Mouse (Mus musculus): ENCODE results near the gene Atad1. TPM values are rescaled to one million over a fixed set of nuclear protein-coding genes. Genes with fewer than 3 reads are reported as not detected.
"Not testable (repeated sequence)": the region's sequence is repeated elsewhere in the genome, so short reads cannot be mapped to it uniquely, and the experiment has no call there.

Gene Atad1
- 74.5 and 83.5 TPM in 2 replicates for total RNA-seq (2021)
- long read RNA-seq, transcript Atad1-203 (10 exons, 3,771 nt) = major isoform, 68 of 80 reads
- long read RNA-seq, partial matches to known transcripts = 6 of 80 reads
- long read RNA-seq, other reads (novel, unspliced or antisense) = 6 of 80 reads

DNA sequence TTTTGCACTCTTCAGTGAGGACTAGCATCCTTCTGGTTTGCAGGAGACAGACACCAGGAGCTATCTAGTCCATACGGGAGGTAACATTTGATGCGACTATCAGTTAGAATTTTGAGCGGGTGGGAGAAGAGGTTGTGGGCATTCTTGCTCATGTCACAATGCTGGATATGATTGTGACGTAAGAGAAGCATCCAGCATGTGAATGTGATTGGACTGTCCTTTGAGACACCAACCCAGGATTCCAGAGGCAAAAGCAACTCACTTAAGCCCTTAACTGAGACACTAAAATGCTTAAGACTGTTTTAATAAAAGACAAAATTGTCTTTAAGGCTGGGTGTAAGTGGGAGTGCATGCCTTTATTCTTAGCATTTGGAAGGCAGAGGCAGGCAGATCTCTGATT lies at the start of gene Atad1:
TSS of gene Atad1 (minus strand) at position 101 of the 400 bp plus-strand sequence.
- no peak for DNase-seq

DNA sequence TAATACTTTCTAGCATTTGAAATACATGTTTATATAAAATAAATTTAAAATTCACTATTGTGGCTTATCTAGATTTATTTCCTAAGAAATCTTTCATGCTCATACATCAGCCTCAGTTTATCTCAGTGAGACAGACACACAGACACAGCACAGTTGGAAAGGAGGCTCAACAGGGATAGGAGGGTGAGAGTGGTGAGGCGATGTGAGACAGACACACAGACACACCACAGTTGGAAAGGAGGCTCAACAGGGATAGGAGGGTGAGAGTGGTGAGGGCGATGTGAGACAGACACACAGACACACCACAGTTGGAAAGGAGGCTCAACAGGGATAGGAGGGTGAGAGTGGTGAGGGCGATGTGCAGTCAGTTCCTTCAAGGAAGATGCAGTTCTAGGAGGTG lies 48.4 kb upstream of the Atad1 start:
- DNase-seq = not testable (repeated sequence)

DNA sequence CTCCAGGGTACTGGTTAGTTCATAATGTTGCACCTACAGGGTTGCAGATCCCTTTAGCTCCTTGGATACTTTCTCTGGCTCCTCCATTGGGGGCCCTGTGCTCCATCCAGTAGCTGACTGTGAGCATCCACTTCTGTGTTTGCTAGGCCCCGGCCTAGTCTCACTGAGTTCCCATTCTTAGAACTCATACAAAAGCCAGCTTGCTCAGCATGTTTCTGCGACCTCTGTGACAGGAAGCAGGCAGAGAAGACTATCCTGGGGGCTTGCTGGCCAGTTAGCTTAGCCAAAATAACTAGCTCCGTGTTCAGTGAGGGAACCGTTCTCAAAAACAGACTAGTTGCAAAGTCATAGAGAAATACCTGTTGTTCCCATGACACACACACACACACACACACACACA lies 47.8 kb upstream of the Atad1 start:
- not testable (repeated sequence) for DNase-seq

DNA sequence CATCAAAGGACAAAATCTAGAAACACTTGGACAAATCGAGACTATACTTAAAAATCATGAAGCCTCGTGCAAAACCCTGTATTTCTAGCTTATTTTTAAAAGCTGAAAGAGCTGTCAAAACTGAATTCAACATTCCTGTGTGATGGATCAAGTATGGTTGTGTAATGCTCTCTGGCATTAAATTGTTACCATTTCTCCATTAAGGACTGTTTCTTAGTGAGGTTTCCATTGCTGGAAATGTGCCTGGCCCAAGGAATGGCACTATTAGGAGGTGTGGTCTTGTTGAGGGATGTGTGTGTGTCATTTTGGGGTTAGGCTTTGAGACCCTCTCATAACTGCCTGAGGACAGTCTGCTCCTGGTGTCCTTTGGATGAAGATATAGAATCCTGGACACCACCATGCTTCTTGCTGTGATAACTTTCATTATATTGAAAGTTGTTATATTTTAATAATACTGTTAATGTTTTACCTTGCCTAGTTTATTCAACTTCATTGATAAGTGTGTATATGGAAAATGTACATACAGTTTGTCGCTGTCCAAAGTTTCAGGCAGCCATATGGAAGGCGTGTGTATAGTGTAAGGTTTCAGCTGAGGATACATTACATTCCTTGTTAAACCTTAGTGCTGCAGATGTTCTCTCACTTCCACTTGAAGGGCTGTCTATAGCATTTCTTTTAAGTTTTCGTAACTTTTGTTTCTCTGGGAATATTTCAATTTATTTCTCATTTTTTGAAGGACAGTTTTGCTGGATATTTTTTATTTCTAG lies 41.9 kb upstream of the Atad1 start:
- DNase-seq = no peak

DNA sequence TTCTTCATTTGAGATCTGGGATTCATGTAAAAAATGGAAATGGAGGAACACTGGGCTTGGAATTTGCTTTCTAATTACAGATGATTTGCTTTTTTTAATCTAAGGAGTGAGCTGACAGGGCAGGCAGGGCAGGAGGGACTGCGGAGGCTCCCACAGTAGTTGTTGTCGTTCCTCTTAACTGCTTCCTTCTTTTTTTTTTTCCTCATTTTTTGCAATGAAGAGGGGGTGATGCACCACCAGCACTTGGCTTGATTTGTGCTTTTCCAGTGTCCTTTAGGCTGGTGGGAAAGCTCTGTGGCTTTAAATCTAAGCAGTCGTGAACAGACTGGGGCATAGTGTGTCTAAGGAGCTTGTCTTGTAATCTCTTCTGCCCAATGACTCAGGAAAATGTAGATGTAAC lies 39.5 kb upstream of the Atad1 start:
- DNase-seq = no peak

DNA sequence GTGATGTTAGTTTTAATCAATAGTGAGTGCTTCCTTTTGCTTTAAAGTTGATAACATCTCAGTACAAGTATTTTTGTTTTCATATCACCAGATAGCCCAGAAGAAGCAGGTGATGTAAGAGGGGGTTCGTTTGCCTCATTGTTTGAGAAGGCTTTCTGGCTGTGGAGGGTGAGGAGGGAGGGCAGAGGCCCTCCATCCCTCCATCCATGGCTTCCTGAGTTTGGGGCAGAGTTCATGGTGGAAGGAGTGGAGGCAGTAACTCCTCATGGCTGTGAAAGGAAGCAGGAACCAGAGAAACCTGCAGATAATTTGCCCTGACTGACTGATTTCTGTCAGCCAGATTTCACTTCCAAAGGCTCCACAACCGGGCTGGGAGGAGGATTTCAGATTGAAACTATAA lies 38.8 kb upstream of the Atad1 start:
- no peak for DNase-seq

DNA sequence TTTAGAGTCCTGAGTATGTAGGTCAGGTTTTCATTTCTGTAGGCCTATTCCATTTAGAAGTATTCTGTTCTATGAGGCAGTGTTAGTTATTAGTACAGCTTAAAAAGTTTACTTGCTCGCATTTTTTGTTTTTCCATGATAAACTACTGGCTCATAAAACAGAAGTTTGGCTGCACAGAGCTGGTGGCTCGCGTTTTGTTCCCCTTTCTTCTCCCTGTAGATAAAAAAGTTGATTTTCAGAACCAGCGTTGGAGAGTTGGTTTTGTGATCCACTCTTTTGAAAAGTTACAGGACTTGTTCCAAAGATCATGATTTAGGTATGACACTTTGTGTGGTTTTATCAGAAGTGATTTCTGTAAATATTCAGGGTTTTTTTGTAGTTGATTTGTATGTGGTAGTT lies 22.9 kb upstream of the Atad1 start:
- no peak for DNase-seq

DNA sequence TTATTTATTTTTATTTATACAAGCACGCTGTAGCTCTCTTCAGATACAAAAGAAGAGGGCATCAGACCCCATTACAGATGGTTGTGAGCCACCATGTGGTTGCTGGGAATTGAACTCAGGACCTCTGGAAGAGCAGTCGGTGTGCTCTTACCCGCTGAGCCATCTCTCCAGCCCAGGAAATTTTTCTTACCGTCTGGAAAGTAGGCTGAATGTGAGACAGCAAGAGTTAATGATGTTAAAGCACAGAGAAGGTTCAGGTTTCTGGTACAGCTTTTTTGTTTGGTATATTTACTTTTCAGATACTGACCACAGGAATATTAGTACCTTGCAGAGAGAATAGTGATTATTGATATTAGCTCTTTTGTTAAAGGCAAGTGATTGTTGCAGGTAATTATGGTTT lies 21.6 kb upstream of the Atad1 start:
- no peak for DNase-seq

DNA sequence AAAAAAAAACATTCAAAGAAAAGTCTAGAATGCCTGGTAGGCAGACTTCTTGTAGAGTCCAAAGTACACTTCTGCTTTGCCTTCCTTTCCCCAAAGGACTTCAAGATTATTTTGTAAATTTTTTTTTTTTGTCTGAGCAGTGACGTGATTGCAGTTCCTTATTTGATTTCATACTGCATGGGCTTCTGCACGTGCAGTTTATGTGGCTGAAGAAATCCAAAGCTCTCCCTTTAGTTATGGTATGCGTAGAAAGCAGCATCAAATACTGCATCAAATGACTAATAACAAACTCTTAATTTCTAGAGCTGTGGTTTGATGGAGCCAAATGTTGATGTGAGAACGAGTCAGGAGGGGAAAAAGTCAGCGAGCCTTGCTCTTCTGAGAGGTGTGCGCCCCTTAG lies 20.9 kb upstream of the Atad1 start:
- DNase-seq = no peak

DNA sequence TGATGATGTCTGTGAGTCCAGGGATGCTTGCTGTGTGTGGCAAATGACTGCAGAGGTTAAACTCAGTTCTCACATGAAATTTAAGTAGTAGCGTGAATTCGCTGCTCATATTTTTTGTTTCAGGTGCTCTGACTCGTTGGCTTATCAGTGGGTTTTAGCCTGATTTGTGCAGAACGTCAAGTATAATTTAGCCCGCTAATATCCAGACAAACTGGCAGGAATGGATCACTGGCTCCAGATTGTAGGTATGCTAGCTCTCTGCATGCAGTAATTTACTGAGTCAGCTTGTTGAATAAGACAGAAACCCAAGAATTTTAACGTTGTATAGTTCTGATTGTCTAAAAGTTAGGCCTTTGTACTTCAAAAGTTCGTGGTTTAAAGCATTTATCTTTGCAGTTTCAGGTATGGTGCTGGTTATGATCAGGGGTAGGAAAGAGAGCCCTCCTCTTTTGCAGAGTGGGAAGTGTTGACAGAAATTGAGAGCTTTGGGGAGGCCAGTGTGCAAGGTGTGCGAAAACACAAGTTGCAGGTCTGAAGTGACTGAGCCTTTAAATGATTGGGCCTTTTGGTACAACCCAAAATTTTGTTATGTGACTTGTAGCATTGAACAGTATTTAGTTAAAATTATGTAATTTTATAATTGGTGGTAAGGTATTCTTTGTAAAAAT lies 19.9 kb upstream of the Atad1 start:
- no peak for DNase-seq

DNA sequence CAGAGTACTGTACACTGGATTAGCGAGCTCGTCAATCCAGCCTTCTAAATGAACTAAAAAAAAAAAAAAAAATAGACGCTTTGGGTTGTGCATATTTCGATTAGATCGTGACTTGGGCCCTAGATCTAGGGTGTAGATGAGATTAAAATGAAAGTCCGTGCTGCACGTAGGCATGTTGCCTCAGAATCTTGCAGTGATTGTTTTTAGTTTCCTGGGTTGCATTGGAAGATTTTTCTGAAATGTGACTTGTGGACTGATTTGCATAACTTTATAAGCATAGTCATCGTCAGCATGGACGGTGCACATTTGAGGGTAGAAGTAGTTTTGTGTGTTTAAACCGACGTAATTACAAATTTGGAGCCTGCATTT lies 19.2 kb upstream of the Atad1 start:
- no peak for DNase-seq

DNA sequence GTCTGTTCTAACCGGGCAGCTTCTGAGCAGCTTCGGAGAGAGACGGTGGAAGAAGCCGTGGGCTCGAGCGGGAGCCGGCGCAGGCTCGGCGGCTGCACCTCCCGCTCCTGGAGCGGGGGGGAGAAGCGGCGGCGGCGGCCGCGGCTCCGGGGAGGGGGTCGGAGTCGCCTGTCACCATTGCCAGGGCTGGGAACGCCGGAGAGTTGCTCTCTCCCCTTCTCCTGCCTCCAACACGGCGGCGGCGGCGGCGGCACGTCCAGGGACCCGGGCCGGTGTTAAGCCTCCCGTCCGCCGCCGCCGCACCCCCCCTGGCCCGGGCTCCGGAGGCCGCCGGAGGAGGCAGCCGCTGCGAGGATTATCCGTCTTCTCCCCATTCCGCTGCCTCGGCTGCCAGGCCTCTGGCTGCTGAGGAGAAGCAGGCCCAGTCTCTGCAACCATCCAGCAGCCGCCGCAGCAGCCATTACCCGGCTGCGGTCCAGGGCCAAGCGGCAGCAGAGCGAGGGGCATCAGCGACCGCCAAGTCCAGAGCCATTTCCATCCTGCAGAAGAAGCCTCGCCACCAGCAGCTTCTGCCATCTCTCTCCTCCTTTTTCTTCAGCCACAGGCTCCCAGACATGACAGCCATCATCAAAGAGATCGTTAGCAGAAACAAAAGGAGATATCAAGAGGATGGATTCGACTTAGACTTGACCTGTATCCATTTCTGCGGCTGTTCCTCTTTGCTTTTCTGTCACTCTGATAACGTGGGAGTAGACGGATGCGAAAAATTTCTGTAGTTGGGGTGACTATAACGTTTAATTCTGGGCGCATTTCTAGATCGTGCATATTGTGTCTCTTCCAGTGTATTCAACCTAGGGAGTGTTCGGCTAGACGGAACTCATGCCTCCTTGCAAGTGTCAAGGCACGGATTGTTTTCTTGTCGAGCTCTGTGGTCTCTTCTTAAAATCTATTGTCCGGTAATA lies 18.5 kb upstream of the Atad1 start:
- DNase-seq = peak; percentile 68

DNA sequence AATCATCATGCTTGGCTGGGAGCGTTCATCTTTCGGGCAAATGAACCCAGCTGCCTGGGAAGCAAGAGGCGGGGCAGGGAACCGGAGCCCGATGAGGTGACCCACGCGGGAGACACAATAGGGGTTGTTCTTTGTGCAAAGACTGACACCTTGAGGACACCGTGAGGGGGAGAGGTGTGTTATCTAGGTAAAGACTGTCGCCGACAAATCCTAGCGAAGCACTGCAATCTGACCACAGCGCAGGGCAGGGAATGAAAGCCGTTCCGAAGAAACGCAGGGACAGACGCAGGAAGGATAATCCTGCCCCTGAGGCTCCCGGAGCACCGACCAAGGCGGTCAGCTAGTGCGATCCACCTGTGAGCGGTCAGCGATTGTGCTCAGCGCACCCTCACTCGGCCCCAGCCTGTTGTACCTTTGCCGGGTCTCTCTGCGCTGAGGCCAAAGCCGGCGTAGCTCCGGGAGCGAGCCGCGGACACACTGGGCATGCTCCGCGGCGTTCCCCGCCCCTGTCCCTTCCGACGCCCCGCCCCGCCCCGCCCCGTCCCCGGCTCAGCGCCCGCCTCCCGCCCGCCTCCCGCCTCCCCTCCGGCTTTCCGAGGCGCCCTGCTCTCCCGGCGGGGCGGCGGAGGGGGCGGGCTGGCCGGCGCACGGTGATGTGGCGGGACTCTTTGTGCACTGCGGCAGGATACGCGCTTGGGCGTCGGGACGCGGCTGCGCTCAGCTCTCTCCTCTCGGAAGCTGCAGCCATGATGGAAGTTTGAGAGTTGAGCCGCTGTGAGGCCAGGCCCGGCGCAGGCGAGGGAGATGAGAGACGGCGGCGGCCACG lies 17.5 kb upstream of the Atad1 start, which contains the start of gene Pten:
TSS of gene Pten (plus strand) at position 598 of the 826 bp plus-strand sequence.
- peak; percentile 96 for DNase-seq

DNA sequence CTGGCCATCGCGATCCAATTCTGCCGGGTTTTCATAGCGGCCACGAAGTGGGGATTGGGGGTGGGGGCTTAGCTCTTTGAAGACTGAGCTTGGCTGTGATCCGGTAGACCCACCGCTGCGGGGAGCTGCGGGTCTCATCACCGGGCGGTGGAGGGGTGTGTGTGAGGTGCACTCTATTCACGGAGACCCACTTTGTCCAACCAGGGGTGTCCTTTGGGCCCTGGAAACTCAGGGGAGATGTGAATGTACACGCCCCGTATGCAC lies 17.0 kb upstream of the Atad1 start:
- DNase-seq = no peak

DNA sequence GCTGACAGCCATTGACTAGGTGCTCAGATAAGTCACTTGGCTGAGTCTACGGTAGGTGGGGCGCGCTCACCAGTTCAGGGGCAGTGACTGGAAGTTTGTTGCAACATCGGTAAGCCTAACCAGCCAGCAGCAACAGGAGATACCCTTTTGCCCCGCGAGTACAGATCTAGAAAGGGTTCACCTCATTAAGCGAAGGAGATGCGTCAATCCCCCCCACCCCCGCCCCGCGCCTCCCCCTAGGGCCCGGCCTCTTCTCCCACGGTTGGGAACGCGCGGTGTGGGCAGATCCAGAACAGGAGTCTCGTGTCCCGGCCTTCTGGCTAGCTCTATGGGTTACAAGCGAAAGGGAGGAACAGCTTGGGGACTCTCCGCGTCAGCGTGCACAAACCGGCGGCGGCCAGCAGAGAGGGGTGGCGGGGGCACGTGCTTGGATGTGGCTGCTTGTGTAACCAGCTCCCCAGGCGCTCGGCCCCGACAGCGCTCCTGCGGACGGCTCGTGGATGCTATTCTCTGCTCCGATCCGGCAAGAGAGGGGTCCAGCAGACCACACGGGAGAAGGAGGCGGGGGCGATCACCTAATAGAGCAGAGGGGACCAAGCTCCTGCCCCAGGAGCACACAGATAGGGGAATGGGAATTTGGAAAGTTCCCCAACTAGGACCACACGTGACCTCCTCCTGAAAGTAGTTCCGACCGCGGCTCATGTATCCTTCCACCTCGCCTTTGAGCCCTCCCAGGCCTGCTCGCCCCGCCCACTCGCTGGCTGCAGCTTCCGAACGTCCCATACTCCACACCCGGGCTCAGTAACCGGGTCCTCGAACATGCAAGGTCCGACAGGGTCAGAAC lies 16.4 kb upstream of the Atad1 start:
- DNase-seq = peak; percentile 97

DNA sequence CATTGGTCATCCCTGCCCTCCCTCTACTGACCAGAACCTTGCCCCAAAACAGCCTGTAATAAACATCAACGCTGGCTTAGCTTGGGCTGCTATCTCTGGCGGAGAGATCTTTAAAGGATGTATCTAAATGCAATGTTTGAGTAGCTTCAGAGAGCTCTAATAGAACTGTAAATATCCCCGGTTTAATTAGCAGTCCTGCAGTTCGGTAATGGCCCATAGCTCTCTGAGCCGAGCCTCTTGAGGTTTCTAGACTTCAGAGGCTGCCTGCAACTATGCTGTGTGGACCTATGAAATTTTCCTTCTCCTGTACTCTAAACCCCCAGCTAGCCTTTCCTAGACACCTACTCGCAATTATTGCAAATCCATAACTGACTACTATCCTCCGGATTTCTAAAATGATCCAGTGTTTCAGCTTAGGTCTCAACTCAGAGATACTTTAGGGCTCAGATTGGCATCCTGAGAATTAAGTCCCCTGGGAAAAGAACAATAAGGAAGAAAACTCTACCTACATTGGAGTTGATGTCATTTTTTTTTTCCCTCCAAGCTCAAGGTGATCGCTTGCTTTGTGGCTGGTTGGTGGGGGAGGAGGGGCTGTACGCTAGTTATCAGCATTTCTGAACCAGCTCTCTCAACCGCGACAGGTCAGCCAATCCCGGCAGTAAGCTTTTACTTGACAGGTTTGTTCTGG lies 15.7 kb upstream of the Atad1 start:
- no peak for DNase-seq

DNA sequence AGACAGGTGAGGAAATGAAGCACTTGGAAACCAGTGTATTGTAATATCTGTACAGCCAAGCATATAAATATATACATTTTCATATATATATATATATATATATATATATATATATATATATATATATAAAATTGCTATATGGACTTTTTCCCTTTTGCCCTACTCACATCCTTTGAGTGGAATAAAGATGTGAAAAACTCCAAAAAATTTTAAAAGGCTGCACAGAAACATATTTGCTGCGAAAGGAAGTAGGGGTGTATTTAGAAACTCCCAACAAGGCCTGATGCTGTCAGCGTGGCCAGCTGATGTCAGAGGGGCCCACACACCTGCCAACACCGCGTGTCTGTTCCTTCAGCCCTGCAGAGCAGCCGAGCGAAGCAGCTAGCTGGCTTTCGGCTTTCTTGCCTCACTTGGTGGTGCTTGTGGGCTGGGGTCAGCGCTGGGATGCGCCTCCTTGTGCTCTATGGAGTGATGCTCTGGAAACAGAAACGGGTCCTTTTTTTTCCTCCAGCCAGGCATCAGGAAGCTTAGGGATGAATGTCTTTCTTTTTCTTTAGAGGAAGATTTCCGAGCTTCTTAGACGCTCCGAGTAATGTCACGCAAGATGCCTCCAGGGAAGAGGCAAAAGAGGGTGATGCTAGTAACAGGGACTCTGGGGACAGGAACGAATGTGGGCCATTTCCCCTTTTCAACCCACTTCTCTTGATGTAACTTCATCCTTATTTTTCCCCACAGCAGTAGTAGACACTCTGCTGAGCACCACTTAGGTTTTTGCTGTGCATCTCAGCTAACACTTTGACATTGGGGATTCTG lies 14.8 kb upstream of the Atad1 start:
- DNase-seq = no peak

DNA sequence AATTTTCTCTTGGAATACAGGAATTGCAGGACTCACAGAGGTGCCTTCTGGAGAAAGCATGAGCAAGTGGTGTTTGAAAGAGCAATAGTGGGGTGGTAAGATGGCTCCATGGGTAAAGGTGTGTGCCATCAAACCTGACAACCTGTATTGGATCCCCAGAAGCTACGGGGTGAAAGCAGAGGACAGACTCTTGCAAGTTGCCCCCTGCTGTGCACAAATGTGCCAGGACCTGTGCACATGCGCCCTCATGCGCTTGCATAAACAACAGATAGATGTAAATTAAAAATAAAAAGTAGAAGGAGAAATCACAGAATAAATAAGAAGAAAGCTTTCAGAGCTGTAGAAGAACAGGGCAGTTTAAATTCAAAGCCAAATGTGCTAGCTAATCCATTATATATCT lies 13.8 kb upstream of the Atad1 start:
- DNase-seq = no peak

DNA sequence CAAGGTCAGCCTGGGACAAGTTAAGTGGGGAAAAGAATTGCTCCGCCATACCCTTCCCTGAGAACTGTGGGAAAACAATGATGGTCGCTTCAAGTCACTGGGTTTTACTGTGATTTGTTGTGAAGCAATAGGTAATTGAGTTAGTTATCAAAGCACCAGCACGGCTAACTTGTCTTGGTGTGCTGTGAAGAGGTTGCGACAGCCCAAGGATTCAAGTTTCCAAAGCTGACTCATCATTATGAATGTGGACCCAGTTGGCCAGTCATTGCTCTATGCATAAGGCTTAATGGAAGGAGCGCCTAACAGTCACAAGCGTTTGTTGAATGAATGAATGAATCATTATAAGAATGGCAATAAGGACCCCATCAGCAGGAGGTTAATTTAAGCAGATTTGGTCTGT lies 12.8 kb upstream of the Atad1 start:
- DNase-seq = no peak

Data from adrenal gland, postnatal 25 days (tissue).